Mouse (Mus musculus) intestine, embryonic 15.5 days (tissue): ENCODE data around the gene F3. TPM values are rescaled to one million over a fixed set of nuclear protein-coding genes. Genes with fewer than 3 reads are reported as not detected.

Experiments used
- ATAC-seq: fragments of 200-750 bp; cut with Nextera tagmentation; 2 replicates; pipeline ENCODE4 v1.8.0; 2017; ENCODE audit warnings: moderate TSS enrichment, moderate library complexity
- H3K27ac ChIP-seq: fragments of 300-500 bp; sonication (generic); 2 replicates; pipeline ENCODE4 v1.5.1; 2015; ENCODE audit warnings: mild to moderate bottlenecking, inconsistent platforms
- H3K27me3 ChIP-seq: fragments of 300-500 bp; sonication (generic); replicated peaks from 2 replicates; pipeline ENCODE4 v1.6.1; 2015; ENCODE audit warnings: inconsistent platforms
- H3K36me3 ChIP-seq: fragments of 300-500 bp; sonication (generic); 2 replicates; pipeline ENCODE4 v1.6.1; 2015; ENCODE audit warnings: inconsistent platforms
- H3K4me1 ChIP-seq: fragments of 300-500 bp; sonication (generic); replicated peaks from 2 replicates; pipeline ENCODE4 v1.6.1; 2015; ENCODE audit warnings: inconsistent platforms
- H3K4me2 ChIP-seq: fragments of 300-500 bp; sonication (generic); replicated peaks from 2 replicates; pipeline ENCODE4 v1.6.1; 2015; ENCODE audit warnings: mild to moderate bottlenecking, inconsistent platforms
- H3K4me3 ChIP-seq: fragments of 300-500 bp; sonication (generic); replicated peaks from 2 replicates; pipeline ENCODE4 v1.5.1; 2015; ENCODE audit warnings: inconsistent platforms
- H3K9ac ChIP-seq: fragments of 300-500 bp; sonication (generic); 2 replicates; pipeline ENCODE4 v1.6.1; 2015; ENCODE audit warnings: inconsistent platforms
- H3K9me3 ChIP-seq: fragments of 300-500 bp; sonication (generic); 2 replicates; pipeline ENCODE4 v1.6.1; 2016; ENCODE audit warnings: inconsistent platforms
- WGBS: fragments of 180-500 bp; shearing (Covaris S2); methylation state at CpG from one replicate; pipeline ENCODE4 v1.1.7; 2015; 5-methylcytosine and 5-hydroxymethylcytosine counted together
- polyA plus RNA-seq: library from polyadenylated mRNA; unstranded; fragments of >200 nt; fragmentation: Nextera tagmentation; extraction: Ambion mirVana; gene quantifications from 2 replicates; pipeline ENCODE4 v1.2.1, GENCODE M21; 2015

F3 gene
- polyA plus RNA-seq, 1 experiment from 2014 or later: 27.5 TPM

DNA sequence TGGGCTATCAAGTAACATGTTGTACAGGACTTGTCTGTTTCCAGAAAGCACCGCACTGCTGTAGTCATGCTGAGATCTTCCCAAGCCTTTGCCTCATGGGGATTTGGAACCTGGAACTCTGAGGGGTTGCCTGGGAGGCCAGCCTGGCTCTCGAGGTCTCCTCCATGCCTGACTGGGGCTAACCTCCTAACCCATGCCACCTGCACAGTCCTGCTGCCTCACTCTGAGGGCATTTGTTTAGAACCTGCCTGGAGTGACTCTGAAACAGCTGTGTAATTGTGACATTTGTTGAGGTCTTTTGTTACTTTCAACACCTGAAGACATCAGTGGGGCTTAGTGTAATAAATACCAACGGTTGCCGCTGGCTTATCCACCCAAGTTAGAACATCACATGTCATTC is 11.1 kb upstream of the F3 start:
- peaks cover 14% of the 10 kb centered on the region for H3K27me3 ChIP-seq
- no peak overlapping the region for H3K9ac ChIP-seq
- no peaks in the 10 kb centered on the region for H3K9me3 ChIP-seq
- H3K4me2 ChIP-seq: no peak overlapping the region
- H3K4me3 ChIP-seq: no peak overlapping the region
- 50% methylated on average over 4 of the region's 4 CpGs for WGBS
- no peaks in the 10 kb centered on the region for H3K36me3 ChIP-seq
- H3K27ac ChIP-seq: no peak overlapping the region
- H3K4me1 ChIP-seq: peaks cover 5% of the 10 kb centered on the region; the same call in 1 of the 2 replicates
- no peak for ATAC-seq

GRCm38 (mm10) chr3:121713151-121713701 is 10.1 kb upstream of the F3 start:
- no peaks in the 10 kb centered on the region for H3K36me3 ChIP-seq
- WGBS: 27% methylated on average over 17 of the region's 17 CpGs
- H3K27ac ChIP-seq: no peak overlapping the region
- ATAC-seq: peak; percentile 86
- no peaks in the 10 kb centered on the region for H3K9me3 ChIP-seq
- H3K27me3 ChIP-seq: peaks cover 16% of the 10 kb centered on the region
- no peak overlapping the region for H3K4me2 ChIP-seq
- peaks cover 5% of the 10 kb centered on the region; the same call in 1 of the 2 replicates for H3K4me1 ChIP-seq
- no peak overlapping the region for H3K4me3 ChIP-seq
- no peak overlapping the region for H3K9ac ChIP-seq

DNA sequence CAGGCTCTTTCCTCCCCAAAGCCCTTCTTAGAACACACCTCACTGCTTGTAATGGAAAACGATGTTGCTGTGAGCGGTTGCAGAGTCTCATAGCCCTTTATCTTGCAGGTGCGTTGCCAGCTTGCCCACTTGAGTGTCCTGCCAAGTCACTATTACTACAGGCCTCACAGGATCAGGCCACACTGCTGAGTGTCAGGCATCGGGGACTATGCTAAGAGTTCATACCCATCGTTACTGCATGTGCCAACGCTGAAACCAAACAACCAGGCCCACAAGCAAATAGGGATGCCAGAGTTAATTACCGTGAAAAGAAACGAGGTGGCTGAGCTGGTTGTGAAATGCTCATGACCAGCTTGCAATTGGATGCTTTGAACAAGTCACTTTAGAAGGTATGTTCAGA is 9.5 kb upstream of the F3 start:
- 64% methylated on average over 8 of the region's 8 CpGs for WGBS

DNA sequence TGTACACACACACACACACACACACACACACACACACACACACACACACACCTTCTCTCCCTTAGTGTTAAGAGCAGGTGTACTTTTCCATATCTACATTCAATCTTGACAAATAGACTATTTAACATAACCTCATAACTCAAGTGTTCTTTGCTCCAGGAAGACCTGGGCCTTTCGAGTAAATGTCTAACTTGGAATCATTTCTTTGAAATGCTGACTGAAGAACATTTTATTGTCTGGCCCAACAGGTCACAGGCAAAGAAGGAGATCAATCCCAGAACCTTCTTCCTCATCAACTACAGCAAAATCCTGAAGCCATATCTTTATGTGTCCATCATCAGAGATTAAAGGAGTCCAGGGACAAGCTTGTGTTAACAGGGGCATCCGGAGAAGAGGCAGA is 8.9 kb upstream of the F3 start:
- Histone ChIP-seq H3K27me3 (peaks cover 17% of the 10 kb centered on the region), H3K36me3 (no peaks in the 10 kb centered on the region), H3K4me3 (no peak overlapping the region), H3K4me1 (peaks cover 5% of the 10 kb centered on the region; the same call in 1 of the 2 replicates), H3K4me2 (no peak overlapping the region), H3K9ac (no peak overlapping the region), H3K9me3 (no peaks in the 10 kb centered on the region), H3K27ac (no peak overlapping the region)
- no peak for ATAC-seq
- WGBS: 56% methylated on average over 2 of the region's 2 CpGs

More for the DNA sequence above, 9.5 kb upstream of the F3 start:
- Histone ChIP-seq H3K4me2 (no peak overlapping the region), H3K36me3 (no peaks in the 10 kb centered on the region), H3K9me3 (no peaks in the 10 kb centered on the region), H3K4me3 (no peak overlapping the region), H3K27me3 (peaks cover 17% of the 10 kb centered on the region), H3K4me1 (peaks cover 5% of the 10 kb centered on the region; the same call in 1 of the 2 replicates), H3K27ac (no peak overlapping the region), H3K9ac (no peak overlapping the region)
- ATAC-seq: no peak

GRCm38 (mm10) chr3:121715336-121715735 is 8.0 kb upstream of the F3 start:
- Histone ChIP-seq H3K9me3 (no peaks in the 10 kb centered on the region), H3K36me3 (no peaks in the 10 kb centered on the region), H3K4me2 (no peak overlapping the region), H3K27me3 (peaks cover 13% of the 10 kb centered on the region), H3K4me3 (no peak overlapping the region), H3K27ac (no peak overlapping the region), H3K4me1 (peaks cover 5% of the 10 kb centered on the region; the same call in 1 of the 2 replicates), H3K9ac (no peak overlapping the region)
- no peak for ATAC-seq

DNA sequence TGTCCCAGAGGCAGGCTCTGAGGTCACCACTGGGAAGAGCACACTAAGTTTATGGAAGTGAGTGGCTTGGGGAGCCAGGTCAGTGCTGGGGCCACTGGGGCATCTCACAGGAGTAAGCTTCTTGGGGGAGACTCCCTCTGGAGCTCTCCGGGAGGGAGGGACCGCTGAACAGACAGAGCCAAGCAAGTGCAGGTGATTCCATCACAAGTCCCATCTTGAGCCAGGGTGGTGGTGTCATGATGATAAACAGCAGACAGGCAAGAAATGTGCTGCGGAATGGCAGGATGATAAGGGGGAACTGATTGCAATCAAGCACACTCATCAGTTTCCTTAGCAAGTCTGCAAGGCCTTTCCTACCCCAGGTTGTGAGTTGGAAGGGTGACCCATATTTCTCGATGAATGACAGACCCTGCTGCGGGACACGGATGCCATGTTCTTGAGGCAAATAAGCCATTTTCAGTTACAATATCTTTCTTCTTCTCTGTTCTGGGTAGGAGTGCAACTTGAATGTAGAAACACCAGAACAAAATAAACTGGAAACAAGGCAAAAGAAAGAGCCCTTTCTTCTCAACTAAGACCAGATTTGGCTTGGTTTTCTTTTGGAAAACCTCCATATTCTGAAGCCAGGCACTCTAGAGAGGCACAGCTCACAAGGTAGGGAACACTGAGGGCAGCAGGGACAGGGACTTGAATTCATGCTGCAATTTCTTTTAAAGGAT is 7.4 kb upstream of the F3 start:
- Histone ChIP-seq H3K27me3 (peaks cover 10% of the 10 kb centered on the region), H3K4me1 (peaks cover 5% of the 10 kb centered on the region; the same call in 1 of the 2 replicates), H3K4me2 (no peak overlapping the region), H3K9me3 (no peaks in the 10 kb centered on the region), H3K36me3 (no peaks in the 10 kb centered on the region), H3K9ac (no peak overlapping the region), H3K4me3 (no peak overlapping the region), H3K27ac (no peak overlapping the region)
- WGBS: 60% methylated on average over 6 of the region's 6 CpGs
- ATAC-seq: no peak

- peaks cover 9% of the 10 kb centered on the region; the same call in 1 of the 2 replicates for H3K27me3 ChIP-seq
- ATAC-seq: no peak
- WGBS: 82% methylated on average over 5 of the region's 5 CpGs
- no peak overlapping the region for H3K4me3 ChIP-seq
- H3K9ac ChIP-seq: no peak overlapping the region
- no peak overlapping the region for H3K4me2 ChIP-seq
- no peak overlapping the region for H3K27ac ChIP-seq
- H3K4me1 ChIP-seq: peaks cover 9% of the 10 kb centered on the region
- no peaks in the 10 kb centered on the region for H3K9me3 ChIP-seq
- no peaks in the 10 kb centered on the region for H3K36me3 ChIP-seq
These were observed 6.9 kb upstream of the F3 start for GRCm38 (mm10) chr3:121716480-121716879.

DNA sequence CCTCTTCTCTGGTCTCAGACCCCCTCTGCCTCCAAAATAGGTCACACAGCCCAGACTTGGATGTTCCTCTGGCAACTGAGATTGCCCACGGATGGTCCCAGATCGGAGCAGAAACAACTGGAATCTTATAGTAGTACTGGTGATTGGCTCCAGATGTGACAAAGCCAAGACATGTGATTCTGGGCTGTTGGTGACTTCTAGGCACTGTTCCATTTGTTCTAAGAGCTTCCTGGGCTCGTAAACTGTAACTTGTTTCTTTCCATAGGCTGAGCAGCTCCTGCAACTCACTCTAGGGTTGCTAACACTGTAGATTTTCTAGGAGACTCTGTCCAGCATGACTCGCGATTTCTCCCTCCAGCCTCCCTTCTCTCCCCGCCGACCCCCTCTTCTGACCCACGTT is 4.7 kb upstream of the F3 start:
- H3K36me3 ChIP-seq: no peaks in the 10 kb centered on the region
- ATAC-seq: no peak
- no peak overlapping the region for H3K27ac ChIP-seq
- H3K9ac ChIP-seq: no peak overlapping the region
- H3K4me1 ChIP-seq: peaks cover 14% of the 10 kb centered on the region
- H3K27me3 ChIP-seq: peaks cover 9% of the 10 kb centered on the region; the same call in 1 of the 2 replicates
- WGBS: 76% methylated on average over 8 of the region's 8 CpGs
- H3K9me3 ChIP-seq: no peaks in the 10 kb centered on the region
- H3K4me3 ChIP-seq: no peak overlapping the region
- no peak overlapping the region for H3K4me2 ChIP-seq

GRCm38 (mm10) chr3:121719701-121720100 is 3.6 kb upstream of the F3 start:
- Histone ChIP-seq H3K27me3 (peaks cover 9% of the 10 kb centered on the region; the same call in 1 of the 2 replicates), H3K4me3 (no peak overlapping the region), H3K36me3 (no peaks in the 10 kb centered on the region), H3K27ac (no peak overlapping the region), H3K9ac (no peak overlapping the region), H3K4me2 (no peak overlapping the region), H3K9me3 (no peaks in the 10 kb centered on the region), H3K4me1 (peaks cover 16% of the 10 kb centered on the region)
- WGBS: 78% methylated on average over 3 of the region's 3 CpGs
- no peak for ATAC-seq

DNA sequence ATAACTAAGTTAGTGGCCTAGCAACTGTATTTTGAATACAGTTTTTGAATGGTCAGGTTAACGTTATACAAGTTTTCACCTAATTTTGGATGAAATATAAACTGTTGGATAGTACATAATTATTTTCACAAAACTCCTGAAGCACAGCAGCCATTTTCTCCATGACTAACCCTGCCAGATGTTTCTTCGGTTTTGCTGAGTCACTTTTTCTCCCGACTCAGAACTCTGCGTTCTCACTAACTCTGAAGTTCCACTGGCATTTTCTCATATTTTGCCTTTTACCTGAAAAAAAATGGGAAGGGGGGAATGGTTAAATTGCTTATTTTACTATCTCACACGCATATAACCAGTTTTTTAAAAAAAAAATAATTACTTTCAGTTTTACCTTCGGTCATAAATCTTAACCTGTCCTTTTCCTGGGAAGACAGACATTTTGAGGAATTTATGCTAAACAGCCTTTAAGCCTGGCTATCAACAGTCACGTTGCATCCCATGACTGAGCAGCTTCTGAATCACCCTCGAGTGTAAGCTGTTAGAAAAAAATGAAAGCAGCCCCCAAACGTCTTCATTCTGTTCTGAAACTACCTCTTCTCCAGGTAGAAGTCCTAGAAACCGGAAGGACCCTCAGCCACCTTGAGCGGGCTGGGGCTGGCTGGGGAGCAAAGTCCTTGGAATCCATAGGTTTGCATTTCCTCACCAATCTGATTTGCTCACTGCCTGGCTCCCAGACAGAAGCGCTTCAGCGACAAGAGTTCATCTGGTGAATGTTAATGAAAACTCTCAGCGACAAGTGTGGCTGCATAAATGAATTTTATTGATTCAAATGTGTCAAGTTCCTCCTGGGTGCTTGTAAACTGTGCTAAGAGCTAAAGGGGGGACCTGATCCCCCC is 2.3 kb upstream of the F3 start:
- Histone ChIP-seq H3K4me2 (peak overlapping the region; percentile 49), H3K4me1 (peaks cover 16% of the 10 kb centered on the region), H3K9me3 (no peaks in the 10 kb centered on the region), H3K36me3 (no peaks in the 10 kb centered on the region), H3K27ac (no peak overlapping the region), H3K4me3 (no peak overlapping the region), H3K9ac (no peak overlapping the region), H3K27me3 (peaks cover 8% of the 10 kb centered on the region; the same call in 1 of the 2 replicates)
- 32% methylated on average over 14 of the region's 14 CpGs for WGBS
- no peak for ATAC-seq

DNA sequence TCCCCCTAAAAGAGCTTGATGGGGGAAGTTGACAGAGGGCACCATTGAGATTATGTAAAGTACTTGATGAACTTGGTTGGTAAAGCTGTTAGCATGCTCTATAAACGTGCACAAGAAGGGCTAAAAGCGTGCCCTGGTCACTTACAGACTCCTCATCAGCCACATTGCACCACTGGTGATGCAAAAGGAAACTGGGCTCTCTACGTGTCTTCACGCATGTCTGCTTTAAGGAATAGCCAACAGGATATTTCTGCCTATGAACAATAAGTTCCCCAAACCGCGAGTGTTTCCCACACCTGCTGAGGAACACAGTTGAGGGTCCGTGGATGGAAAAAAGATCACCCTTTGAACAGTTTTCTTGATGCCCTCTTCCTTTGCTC is 1.7 kb upstream of the F3 start:
- H3K27ac ChIP-seq: no peak overlapping the region
- H3K9me3 ChIP-seq: no peaks in the 10 kb centered on the region
- WGBS: 74% methylated on average over 7 of the region's 7 CpGs
- no peak for ATAC-seq
- no peaks in the 10 kb centered on the region for H3K36me3 ChIP-seq
- H3K4me2 ChIP-seq: peak overlapping the region; percentile 49
- H3K4me3 ChIP-seq: no peak overlapping the region
- H3K27me3 ChIP-seq: 0 out of 2 replicates have a peak, but pooled peaks cover 3% of the 10 kb centered on the region
- peaks cover 16% of the 10 kb centered on the region for H3K4me1 ChIP-seq
- no peak overlapping the region for H3K9ac ChIP-seq

GRCm38 (mm10) chr3:121723968-121724524 is 709 bp downstream of the F3 start:
- Histone ChIP-seq H3K27me3 (no peaks in the 10 kb centered on the region), H3K27ac (peak overlapping the region; percentile 48; the same call in 1 of the 2 replicates), H3K9me3 (no peaks in the 10 kb centered on the region), H3K4me2 (peak overlapping the region; percentile 89), H3K36me3 (no peaks in the 10 kb centered on the region), H3K4me1 (peaks cover 16% of the 10 kb centered on the region), H3K9ac (peak overlapping the region; percentile 64), H3K4me3 (peak overlapping the region; percentile 53)
- 3% methylated on average over 20 of the region's 20 CpGs for WGBS
- peak; percentile 35 for ATAC-seq
